Mouse (Mus musculus) kidney, postnatal 4 days (tissue): ENCODE measurements around the gene Car5a.
A peak's percentile ranks its signal among the peaks of the same experiment; 100 is the strongest.

Experiments used
- DNase-seq, 2 experiments: peaks; one replicate each; pipeline ENCODE4 v3.0.0; 2021; ENCODE audit warnings: mixed read lengths in 2 of 2

Gene Car5a

GRCm38 (mm10) chr8:121954981-121955555 lies 10.4 kb upstream of the Car5a start:
- no peak for DNase-seq

GRCm38 (mm10) chr8:121953821-121954545 lies 9.3 kb upstream of the Car5a start:
- no peak for DNase-seq

- DNase-seq = peak in 1 of 2 experiments; percentile 57
Measured at GRCm38 (mm10) chr8:121952800-121953199, 8.1 kb upstream of the Car5a start.

- DNase-seq = no peak
Measured at GRCm38 (mm10) chr8:121952122-121952521, 7.4 kb upstream of the Car5a start.

GRCm38 (mm10) chr8:121951656-121952009 lies 6.9 kb upstream of the Car5a start:
- no peak for DNase-seq

GRCm38 (mm10) chr8:121950749-121951655 lies 6.3 kb upstream of the Car5a start:
- peak; percentile 72 to 80 for DNase-seq

GRCm38 (mm10) chr8:121949941-121950748 lies 5.4 kb upstream of the Car5a start:
- DNase-seq = peak; percentile 99

- no peak for DNase-seq
Measured at GRCm38 (mm10) chr8:121949222-121949800, 4.6 kb upstream of the Car5a start, which contains the start of gene Banp. TSS of gene Banp (plus strand) at chr8:121949750.

GRCm38 (mm10) chr8:121948321-121949145 lies 3.8 kb upstream of the Car5a start:
- DNase-seq = peak in 1 of 2 experiments; percentile 35

- DNase-seq = peak; percentile 96 to 98
Measured at GRCm38 (mm10) chr8:121947753-121948141, 3.0 kb upstream of the Car5a start.

- peak in 1 of 2 experiments; percentile 31 for DNase-seq
Measured at GRCm38 (mm10) chr8:121947047-121947752, 2.5 kb upstream of the Car5a start.

- no peak for DNase-seq
Measured at GRCm38 (mm10) chr8:121946351-121946750, 1.6 kb upstream of the Car5a start.

GRCm38 (mm10) chr8:121943716-121944115 lies 988 bp downstream of the Car5a start:
- DNase-seq = no peak

GRCm38 (mm10) chr8:121943057-121943540 lies 1.6 kb downstream of the Car5a start:
- no peak for DNase-seq

GRCm38 (mm10) chr8:121938732-121939131 lies 6.0 kb downstream of the Car5a start:
- no peak for DNase-seq

- DNase-seq = peak; percentile 41 to 62
Measured at GRCm38 (mm10) chr8:121936391-121936790, 8.3 kb downstream of the Car5a start.

- DNase-seq = peak; percentile 58 to 66
Measured at GRCm38 (mm10) chr8:121935341-121936294, 9.1 kb downstream of the Car5a start.

- DNase-seq = no peak
Measured at GRCm38 (mm10) chr8:121934923-121935322, 9.8 kb downstream of the Car5a start.

- peak; percentile 51 to 65 for DNase-seq
Measured at GRCm38 (mm10) chr8:121934506-121934905, 10.2 kb downstream of the Car5a start.
